Mouse (Mus musculus): ENCODE data around the gene Dhrs3. TPM values are rescaled to one million over a fixed set of nuclear protein-coding genes. Genes with fewer than 3 reads are reported as not detected.

The Dhrs3 gene
- polyA plus RNA-seq, 1 experiment, result 212 TPM

DNA sequence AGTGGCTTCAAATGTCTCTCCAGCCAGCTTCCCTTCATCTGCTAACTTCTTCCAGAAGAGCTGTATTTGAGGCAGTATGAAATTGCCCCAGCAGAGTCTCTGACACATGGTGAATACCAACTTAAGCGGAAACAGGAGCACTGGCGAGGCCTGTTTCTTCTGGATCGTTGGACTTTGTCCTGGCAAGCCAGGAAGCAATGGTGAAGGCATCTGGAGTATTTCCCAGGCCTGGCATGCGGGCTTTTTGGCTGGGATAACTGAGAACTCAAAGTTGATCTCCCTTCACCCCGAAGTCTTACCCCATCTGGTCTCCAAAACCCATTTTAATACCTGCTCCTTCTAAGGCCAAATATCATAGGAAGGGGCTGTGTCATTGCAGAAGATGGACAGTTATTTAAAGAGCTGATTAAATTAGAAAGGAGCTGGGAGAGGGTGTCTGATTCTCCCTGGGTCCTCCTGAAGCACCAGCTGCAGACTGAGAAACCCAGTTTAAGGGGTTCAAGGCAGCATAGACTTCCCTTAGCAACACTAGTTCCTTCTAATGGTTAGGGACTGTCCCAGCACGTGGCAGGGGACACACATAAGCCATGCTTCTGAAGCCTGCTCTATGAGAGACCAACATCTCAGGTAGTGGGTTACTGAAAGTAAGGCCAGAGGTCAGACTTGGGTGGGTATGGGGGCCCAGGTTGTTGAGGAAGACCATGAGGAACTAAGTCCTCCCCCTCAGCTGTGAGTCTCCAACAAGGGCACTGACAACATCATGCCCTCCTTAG, 80.5 kb downstream of the Dhrs3 start:
- DNase-seq (ENCODE audit: low read depth), result no peak

DNA sequence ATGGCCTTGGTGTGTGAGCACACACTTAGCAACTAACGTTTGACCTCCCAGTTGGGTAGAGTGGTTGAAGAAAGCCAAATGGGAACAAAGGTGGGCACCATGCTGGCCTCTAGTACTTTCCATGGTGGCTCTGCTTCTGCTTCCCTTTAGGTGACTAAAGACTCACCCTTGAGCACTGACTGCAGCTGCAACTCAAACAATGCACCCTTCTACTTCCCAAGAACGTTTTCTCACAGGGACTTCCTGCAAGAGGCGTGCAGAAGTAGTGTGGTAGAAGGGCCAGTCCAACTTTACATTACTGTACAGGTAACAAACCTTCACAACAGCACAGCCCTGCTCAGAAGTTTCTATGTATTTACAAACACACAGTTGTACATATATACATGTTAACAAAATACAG, 81.8 kb downstream of the Dhrs3 start:
- no peak for DNase-seq (ENCODE audit: low read depth)

DNA sequence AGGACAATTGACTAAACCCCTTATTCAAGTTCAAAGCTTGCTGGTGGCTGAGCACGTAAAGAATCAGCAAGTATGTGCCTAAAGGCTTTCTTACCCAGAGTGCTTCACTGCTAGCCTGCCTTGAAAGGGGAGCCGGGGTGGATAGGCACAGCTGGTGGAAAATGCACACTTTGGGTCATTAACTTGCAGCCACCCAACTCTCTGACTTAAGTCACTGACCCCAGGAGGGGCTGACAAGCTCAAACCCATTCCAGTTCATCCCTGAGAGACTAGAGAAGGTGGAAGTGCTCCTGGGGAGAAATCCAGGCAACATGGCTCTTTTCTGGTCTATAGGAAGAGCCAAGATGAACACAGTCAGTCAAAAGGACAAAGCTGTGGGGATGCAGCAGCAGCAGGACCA, 82.9 kb downstream of the Dhrs3 start:
- no peak for DNase-seq (ENCODE audit: low read depth)

DNA sequence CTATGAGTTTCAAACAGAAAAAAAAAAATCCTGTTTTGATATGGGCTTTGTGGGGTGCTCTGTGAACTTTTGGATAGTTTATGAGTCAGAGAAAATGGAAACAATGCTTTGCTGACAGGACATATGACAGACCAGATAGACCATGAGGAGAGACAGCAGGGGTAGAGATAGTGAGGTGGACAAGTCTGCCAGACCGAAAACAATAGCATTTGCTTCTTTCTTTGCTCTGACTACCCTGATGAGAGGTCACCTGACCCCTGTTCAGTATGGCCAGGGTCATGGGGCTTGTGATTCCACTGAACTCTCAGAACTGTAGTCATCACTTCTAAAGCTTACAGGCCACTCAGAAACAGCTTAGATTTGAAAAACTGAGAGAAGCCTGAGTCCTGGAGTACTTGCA, 84.4 kb downstream of the Dhrs3 start:
- no peak for DNase-seq (ENCODE audit: low read depth)

Other genes starting within 250 kb of the Dhrs3 start
- not detected in 2 replicates for gene Gm436, start 206.5 kb upstream of the Dhrs3 start, polyA plus RNA-seq (2012; rRNA removed)
- not detected in 2 replicates for gene Gm13178, start 171.4 kb upstream of the Dhrs3 start, polyA plus RNA-seq (2012; rRNA removed)
- gene Gm438, start 106.2 kb upstream of the Dhrs3 start, polyA plus RNA-seq (2012; rRNA removed), result not detected in 2 replicates